Mouse (Mus musculus): Measurements from ENCODE around the gene Nap1l1.

Nap1l1 gene

DNA sequence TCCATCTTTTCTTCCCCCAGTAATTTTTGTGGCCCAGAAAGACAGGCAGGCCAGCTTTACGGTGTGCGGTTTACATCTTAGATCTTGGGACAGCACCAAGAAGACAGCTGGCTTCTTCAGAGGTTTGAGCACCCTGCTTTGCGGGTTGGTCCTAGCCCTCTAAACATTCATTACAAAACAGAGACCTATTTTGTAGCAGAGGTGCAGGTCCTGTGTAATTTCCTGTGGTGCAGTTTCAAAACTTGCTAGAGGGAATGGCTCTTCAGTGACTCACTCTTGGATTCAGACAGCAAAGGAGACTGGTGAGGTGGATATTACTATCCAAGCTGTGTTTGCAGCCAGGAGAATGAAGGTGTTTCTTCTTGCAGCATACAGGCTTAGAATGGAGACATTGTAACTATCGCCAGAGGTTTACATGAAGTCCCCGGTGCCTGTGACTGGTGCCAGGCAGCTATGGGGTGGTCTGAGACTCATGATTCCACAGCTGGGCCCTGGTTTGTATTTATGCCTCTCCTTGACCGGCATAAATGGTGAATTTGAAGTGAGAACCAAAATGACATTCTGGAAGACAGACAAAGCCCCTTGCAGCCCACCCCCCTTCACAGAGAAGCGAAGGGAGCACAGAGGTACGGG lies 43.9 kb downstream of the Nap1l1 start:
- no peak for DNase-seq

DNA sequence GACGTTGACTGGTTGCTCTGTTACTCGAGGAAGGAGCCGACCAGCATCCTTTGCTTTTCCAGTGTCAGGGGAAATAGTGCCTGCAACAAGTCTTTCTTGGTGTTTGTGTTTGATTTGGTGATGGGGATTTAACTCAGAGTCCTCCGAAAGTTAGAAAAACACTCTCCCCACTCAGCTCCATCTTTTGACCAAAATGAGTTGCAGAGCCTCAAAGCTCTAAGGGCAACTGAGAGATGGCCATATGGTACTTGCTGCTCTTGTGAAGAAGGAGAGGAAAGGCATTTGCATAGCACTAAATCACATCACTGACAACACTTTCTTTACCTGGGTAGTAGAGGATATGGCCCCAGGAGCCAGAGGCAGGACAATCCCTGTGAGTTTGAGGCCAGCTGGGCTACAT lies 45.3 kb downstream of the Nap1l1 start:
- DNase-seq, result no peak

DNA sequence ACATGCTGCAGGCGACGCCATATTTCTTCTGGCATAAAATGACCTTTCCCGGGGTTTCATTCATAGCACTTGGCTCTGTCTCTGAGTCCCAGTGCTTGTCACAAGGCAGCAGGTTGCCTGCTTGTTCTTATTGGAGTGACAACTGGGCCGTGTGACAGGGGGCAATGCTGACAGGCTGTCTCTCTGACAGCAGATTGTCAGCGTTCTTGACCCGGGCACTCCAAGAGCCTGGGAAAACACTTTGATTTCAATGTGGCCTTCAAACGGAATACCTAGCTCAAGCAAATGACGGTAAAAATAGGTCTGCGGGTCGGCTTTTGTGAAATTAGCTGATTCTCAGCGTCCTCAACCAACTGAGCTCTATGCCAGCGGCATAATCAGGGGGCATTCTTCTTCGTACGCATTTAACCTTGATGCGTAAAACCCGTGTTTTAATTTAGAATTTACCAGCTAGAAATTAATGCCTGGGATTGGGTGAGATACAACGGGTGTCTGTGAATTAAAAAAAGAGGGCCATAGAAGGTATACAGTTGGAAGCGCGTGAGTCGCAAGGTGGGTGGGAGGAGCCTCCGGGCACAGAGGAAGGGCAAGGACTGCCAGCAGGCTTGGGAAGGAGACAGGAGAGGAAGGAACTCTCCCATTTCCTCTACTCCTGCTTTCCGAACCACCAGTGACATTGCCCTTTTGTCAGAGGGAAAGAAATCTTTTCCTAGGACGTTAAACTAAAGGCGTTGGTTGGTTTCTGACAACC lies 46.8 kb downstream of the Nap1l1 start:
- DNase-seq, result peak; percentile 50 to 66

DNA sequence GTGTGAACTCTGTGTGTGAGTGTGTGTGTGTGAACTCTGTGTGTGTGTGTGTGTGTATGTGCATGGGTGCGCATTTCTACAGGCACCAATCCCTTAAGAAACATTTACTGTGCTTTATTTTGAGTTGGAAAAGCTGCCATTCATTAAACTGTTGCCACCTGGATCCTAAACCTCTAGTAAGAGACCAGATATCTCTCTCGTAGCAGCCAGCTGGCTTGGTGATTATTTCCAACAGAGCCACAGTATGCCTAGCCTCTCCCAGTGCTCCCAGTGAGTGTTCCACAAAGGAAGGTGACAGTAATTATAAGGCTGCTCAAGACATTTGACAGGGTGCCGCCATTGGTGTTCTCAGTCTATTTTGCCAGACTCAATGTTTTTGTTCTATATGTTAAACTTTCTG lies 47.6 kb downstream of the Nap1l1 start:
- DNase-seq, result no peak

DNA sequence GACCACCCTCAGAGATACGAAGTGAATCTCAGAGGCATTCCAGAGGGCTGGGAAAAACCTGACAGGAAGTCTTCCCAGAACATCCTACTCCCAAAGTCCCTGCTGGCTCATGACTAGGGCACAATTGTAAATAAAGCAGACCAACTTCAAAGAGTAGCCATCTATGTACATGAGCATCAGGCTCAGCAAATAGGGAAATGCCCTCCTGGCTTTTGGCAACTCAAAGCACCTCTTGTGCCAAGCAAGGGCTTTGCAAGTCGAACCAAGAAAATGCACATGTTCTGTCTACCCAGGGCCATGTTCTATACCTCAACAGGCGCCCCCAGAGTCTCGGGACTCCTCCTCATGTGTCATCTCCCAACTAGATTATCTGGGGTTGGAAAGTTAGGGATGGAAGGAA lies 48.6 kb downstream of the Nap1l1 start:
- DNase-seq, result no peak

DNA sequence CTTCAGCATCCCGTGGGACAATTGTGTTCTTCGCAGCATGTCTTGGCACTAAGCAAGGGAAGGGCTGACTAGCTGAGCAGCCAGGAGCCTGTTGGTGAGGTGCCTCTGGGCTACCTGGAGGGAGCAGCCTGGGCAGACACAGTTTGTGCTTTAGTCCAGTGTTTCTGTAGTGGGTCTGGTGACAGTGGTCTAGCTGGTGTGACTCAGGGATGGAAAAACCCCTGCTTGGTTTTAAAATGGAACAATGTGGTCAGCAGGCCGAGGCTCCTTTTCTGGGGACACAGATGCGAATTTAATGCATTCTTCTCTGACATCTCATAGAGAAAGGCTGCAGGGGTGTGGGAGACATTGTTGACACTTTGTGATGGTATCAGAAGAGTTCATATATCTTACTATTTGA lies 49.2 kb downstream of the Nap1l1 start:
- no peak for DNase-seq

DNA sequence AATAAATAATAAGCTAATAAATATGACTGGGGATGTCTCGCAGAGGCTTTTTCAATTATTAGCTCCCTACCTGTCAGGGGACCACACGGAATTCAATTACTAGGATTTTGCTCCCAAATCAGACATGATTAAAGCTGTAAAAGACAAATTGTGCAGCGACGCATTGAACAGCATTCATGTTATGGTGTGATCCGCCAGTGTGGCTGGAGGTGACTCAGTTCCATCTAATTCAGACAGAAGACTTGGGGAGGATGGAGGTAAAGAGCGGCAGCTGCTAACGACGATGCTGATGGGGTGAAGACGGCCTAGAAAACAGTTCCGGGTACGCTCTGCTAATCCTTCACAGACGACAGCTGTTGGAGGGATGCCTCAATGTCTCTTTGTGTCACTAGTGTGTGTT lies 50.9 kb downstream of the Nap1l1 start:
- no peak for DNase-seq

DNA sequence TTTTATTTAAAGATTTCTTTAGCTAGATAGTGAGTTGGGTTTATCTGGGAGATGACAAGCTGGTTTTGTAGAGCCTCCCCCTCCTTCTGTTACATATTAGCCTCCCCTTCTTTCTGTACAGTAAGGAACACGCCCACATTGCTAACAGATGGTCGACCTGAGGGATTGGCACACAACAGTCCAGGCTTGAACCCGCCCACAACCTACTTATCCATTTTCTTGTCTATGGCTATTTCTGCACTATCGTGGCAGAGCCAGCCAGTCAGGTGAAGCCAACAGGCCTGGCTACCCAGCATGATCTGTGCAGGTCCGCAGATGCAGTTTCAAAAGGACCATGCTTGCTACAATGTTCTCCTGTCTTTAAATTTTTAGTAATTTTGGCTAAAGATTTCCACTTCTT lies 54.0 kb downstream of the Nap1l1 start:
- DNase-seq, result no peak

DNA sequence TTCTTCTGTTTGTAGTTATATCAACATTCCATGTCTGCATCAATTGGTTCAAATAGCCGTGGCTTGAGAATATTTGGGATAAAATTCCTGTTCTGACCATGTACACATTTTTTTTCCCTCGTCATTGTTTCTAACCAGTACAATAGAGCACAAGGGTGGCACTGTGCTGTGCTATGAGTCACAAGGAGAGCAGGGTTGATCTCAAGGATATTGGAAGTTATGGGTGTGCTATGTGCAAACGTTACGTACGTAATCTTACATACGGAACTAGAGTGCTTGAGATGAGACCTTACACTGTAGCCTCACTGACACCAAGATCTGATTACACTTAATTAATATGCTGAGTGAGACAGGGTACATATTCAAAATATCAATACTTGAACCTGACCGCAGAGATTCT lies 54.6 kb downstream of the Nap1l1 start:
- DNase-seq, result no peak

DNA sequence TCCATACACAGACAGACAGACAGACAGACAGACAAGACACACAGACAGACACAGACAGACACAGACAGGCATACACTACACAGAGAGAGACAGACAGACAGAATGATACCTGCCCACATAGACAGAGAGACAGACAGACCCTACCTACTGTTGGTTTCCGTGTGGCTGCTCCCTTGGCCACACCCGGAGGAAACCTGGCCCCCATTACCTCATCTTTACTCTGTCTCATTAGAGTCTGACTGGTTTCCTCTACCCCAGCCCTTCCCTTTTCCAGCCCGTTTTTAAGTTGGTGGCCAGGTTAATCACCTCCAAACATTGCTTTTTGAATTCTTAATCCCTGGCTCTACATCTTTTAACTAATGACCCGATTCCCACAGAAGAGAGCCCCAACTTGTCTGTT lies 55.3 kb downstream of the Nap1l1 start:
- DNase-seq, result no peak

DNA sequence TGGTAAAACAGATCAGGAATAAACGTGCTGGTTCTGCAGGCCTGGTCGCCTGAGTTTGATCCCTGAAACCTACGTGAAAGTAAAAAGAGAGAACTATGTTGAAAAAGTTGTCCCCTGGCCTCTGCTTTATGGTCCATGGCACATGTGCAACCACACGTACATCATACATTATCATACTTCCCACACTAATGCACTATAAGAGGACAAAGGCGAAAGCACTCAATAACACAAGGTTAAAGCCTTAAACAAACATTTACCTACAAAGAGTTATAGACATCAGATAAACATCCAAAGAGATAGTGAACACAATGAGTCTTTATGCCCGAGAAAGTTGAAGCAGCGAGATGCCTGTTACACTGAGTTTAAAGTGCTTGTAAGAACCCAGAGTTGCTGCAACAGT lies 57.4 kb downstream of the Nap1l1 start:
- DNase-seq, result no peak

DNA sequence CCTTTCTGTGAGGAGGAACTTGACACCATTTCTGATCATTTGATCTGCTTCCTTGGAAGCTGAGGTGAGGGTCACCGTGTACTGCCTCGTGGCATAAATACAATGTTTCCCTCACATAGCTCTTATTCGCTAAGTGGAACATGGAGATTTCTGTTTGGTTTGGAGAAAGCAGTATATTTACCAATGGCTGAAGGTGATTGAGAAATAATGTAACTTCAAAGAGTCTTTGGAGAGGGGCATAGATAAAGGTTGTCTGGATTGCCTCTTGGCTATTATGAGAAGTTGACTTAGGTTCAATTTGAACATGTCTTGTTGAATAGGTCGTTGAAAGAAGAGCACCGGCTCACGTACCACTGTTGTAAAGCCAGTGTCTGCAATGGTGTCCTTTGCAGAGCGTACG lies 61.7 kb downstream of the Nap1l1 start:
- no peak for DNase-seq

DNA sequence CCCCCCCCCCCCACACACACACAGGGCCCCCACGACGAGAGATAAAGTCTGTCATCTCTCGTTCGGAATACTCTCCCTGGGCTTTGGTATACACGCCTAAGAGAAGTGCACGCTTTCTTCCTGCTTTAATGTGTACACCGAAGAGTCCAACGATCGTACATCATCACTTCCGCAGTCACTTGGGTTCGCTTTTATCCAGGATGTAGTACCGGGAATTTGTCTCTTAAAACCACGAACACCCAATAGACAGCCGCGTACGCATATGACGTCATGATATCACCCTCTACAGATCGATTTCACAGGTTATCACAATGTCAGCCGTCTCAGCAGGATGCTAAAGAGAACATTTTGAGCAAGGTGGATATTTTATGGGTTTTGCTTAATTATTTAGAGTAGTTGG lies 64.4 kb downstream of the Nap1l1 start:
- DNase-seq, result no peak

DNA sequence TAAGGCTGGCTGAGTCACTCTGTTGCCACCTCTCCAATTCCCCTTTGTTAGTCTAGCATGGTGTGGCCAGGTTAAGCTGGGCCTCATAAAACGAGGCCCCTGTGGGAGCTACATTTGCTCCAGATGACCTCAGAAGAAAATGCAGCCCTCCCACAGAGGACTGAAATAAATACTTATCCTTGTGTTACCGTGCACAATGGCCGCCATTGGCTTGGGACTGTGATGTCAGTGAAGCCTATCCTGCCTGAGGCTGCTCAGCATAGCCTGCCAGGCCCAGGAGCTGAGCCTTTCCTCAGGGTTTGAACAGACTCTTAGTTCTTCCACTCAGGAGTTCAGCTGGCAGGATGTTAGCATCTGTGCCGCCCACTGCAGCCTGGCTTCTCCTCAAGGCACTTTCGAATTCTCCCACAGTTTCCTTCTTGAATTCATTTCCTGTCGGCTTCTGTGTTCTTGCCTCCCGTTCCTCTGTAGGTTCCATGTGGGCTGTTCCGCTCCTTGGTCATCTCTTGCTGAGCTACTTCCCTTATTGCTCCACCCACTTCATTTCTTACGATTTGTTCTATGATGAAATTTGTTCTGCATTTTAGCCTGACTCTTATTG lies 66.8 kb downstream of the Nap1l1 start:
- peak; percentile 25 to 56 for DNase-seq

DNA sequence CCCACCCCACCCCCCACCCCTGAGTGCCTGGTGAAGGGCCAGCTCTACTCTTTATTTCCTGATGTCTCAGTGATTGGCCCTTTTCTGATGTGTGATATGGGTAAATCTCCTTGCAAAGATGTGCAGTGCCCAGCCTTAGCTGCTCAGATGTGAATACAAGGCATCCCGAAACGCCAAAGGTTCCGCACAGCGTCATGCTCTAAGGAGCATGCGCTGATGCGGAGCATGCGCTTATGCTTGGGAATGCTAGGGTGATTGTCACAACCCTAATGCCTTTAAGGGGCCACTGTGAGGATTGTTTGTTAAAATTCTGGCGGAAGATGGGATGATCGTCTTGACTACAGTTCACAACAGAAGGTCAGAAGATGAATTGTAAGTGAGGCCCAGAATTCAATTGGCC lies 67.7 kb downstream of the Nap1l1 start:
- DNase-seq, result no peak

DNA sequence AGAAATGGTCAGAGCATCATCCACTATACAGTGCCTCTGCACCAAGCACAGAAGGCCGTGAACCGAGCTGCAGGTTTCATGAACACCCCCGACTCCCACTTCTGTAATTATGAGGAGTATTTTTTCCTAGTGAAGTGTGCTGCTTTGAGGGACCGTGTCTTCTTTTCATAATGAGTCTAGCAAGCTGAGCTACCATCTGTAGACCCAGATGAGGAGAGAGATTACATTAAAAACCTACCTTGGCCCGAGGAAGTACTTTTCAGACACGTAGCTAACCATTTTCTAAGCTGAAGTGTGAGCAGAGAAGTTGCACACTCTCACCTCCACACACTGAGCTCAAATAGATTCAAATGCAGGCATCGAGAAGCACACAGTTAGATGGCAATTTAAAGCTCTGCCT lies 70.1 kb downstream of the Nap1l1 start:
- no peak for DNase-seq

DNA sequence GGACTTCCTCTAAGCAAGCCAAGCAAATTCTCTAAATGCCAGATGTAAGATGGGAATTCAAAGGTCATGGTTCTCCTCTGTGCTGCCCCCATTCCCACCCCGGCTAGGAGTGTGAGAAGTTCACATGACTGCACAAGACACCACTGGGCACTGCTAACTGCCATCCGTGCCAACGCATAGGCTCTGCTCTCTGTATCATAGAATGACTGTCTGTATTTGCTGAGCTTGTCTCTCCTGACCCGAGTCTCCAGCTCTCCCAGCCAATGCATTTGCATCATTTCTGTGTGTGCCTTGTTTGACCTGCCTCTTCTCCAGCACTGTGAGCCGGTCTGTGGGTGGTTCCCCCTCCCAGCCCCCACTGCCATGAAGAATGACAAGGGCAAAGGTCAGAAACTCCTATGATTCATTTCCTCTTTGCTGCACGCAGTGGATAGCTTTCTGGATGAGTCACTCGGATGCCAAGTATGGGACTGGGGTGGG lies 70.8 kb downstream of the Nap1l1 start:
- DNase-seq, result peak; percentile 66 to 80

DNA sequence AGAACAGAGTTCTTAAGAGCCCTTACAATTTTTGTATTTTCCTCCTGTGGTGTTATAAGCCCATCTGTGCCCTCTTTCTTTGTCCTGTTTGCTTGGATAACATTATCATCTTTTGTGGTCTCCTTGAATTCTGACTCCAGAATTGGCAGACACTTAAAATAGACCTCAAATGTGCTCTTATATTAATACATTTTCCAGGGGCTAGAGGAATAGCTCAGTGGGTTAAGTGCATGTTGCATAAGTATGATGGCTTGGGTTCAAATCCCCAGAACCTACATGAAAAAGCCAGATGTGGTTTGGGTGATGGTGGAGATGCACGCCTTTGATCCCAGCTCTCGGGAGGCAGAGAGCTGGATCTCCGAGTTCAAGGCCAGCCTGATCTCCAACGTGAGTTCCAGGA lies 71.3 kb downstream of the Nap1l1 start:
- DNase-seq, result no peak

DNA sequence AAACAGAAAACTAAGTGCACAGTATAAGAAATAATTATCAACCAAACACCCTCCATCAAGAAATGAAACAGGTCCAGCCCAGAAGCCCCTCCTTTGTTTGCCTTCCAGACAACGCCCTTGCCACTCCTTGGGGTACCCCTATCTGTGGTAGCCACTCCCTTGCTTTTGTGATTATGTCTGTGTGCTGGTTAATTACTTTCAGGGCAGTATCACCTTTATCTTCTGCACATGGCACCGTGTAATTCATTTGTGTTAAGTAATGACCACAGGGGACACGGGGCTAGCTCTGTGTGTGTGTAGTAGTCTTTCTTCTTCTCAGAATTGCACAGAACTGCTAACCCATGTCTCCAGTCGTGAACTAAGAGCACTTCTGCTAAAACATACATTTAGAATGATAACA lies 72.6 kb downstream of the Nap1l1 start:
- DNase-seq, result no peak
